Mouse (Mus musculus) stomach, postnatal 0 days (tissue): ENCODE measurements around the gene Pnkp. TPM values are rescaled to one million over a fixed set of nuclear protein-coding genes. Genes with fewer than 3 reads are reported as not detected.
"Not testable (repeated sequence)": the region's sequence is repeated elsewhere in the genome, so short reads cannot be mapped to it uniquely, and the experiment has no call there.

Experiments used
- ATAC-seq: fragments of 200-750 bp; cut with Nextera tagmentation; 2 replicates; pipeline ENCODE4 v1.8.0; 2017; ENCODE audit not compliant: low FRiP score, low TSS enrichment
- DNase-seq: peaks from one replicate; pipeline ENCODE4 v3.0.0-alpha.2; 2016; ENCODE audit warnings: low spot score
- H3K27ac ChIP-seq: fragments of 300-500 bp; sonication (generic); replicated peaks from 2 replicates; pipeline ENCODE4 v1.5.1; 2014; ENCODE audit warnings: mild to moderate bottlenecking, control low read depth
- H3K27me3 ChIP-seq: fragments of 300-500 bp; sonication (generic); 2 replicates; pipeline ENCODE4 v1.6.1; 2014; ENCODE audit warnings: low read length; ENCODE audit not compliant: control insufficient read depth, insufficient read depth
- H3K36me3 ChIP-seq: fragments of 300-500 bp; sonication (generic); 2 replicates; pipeline ENCODE4 v1.6.1; 2014; ENCODE audit warnings: low read length, mixed read lengths; ENCODE audit not compliant: control insufficient read depth, insufficient read depth
- H3K4me1 ChIP-seq: fragments of 300-500 bp; sonication (generic); replicated peaks from 2 replicates; pipeline ENCODE4 v1.6.1; 2014; ENCODE audit warnings: antibody characterized with exemption; ENCODE audit not compliant: control insufficient read depth, insufficient read depth
- H3K4me2 ChIP-seq: fragments of 300-500 bp; sonication (generic); replicated peaks from 2 replicates; pipeline ENCODE4 v1.6.1; 2014; ENCODE audit warnings: low read depth, mild to moderate bottlenecking, control low read depth, moderate library complexity
- H3K4me3 ChIP-seq: fragments of 300-500 bp; sonication (generic); 2 replicates; pipeline ENCODE4 v1.5.1; 2014; ENCODE audit warnings: low read depth, low read length, control low read depth
- H3K9ac ChIP-seq: fragments of 300-500 bp; sonication (generic); 2 replicates; pipeline ENCODE4 v1.6.1; 2014; ENCODE audit warnings: mild to moderate bottlenecking, low read length, control low read depth, mixed read lengths
- H3K9me3 ChIP-seq: fragments of 300-500 bp; sonication (generic); 2 replicates; pipeline ENCODE4 v1.6.1; 2016; ENCODE audit warnings: low read length; ENCODE audit not compliant: control insufficient read depth
- CTCF ChIP-seq: IDR thresholded peaks from 2 replicates; pipeline ENCODE4 v1.5.1; 2016; ENCODE audit warnings: antibody characterized with exemption, low read depth, mild to moderate bottlenecking, moderate library complexity
- EP300 ChIP-seq: optimal IDR thresholded peaks from 2 replicates; pipeline ENCODE3; 2016; ENCODE audit warnings: antibody characterized with exemption
- WGBS: fragments of 180-500 bp; shearing (Covaris S2); extraction: QIAGEN DNeasy Blood & Tissue Kit; methylation state at CpG from one replicate; pipeline ENCODE4 v1.1.7; 2014; 5-methylcytosine and 5-hydroxymethylcytosine counted together
- polyA plus RNA-seq: library from polyadenylated mRNA; unstranded; fragments of >200 nt; fragmentation: Nextera tagmentation; extraction: Ambion mirVana; gene quantifications from 2 replicates; pipeline ENCODE4 v1.2.1, GENCODE M21; 2015

The Pnkp gene
- polyA plus RNA-seq, 1 experiment from 2014 or later, result 23.5 TPM

DNA sequence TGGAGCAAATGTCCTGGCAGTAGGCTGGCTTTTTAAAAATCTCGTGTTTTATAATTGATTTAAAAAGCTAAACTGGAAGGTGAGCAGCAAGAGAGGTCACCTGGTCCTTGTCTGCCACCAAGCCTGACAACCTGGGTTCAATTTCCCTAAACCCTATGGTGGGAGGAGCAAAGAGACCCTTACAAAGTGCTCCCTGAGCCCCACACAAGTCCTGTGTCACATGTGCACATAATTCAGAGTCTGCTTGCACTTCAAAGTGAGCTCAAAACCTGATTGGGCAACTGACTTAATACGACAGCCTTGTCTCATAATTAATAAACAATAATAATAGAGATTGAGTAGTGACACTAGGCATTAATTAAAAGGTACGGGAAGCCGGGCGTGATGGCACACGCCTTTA lies 13.7 kb downstream of the Pnkp start:
- Histone ChIP-seq H3K4me1 (peaks cover 18% of the 10 kb centered on the region), H3K27me3 (no peaks in the 10 kb centered on the region), H3K36me3 (no peaks in the 10 kb centered on the region), H3K9ac (peak overlapping the region; percentile 99; the same call in 1 of the 2 replicates), H3K27ac (peak overlapping the region; percentile 100), H3K4me3 (peak overlapping the region; percentile 98; the same call in 1 of the 2 replicates), H3K4me2 (peak overlapping the region; percentile 75), H3K9me3 (no peaks in the 10 kb centered on the region)
- 70% methylated on average over 6 of the region's 6 CpGs for WGBS
- DNase-seq (no peak), ATAC-seq (no peak)
- TF ChIP-seq CTCF (no peak), EP300 (no peak)

DNA sequence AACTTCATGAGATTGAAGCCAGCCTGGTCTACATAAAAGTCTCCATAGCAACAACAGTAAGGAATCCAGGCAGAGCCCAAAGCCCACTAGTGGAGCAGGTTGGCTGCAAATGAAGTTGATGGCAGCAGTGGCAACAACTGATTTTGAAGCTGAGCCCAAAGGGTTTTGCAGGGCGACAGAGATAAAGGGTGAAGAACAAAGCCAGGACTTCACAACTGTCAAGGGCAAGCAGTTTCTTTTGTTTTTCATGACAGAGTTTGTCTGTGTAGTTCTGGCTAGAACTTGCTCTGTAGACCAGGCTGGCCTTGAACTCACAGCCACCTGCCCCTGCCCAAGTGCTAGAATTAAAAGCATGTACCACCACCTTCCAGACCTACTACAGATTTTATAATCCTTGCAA lies 14.2 kb downstream of the Pnkp start:
- DNase-seq (no peak), ATAC-seq (no peak)
- Histone ChIP-seq H3K9me3 (no peaks in the 10 kb centered on the region), H3K27me3 (no peaks in the 10 kb centered on the region), H3K4me3 (no peak overlapping the region), H3K4me1 (peaks cover 13% of the 10 kb centered on the region), H3K27ac (no peak overlapping the region), H3K4me2 (no peak overlapping the region), H3K36me3 (no peaks in the 10 kb centered on the region), H3K9ac (no peak overlapping the region)
- TF ChIP-seq EP300 (no peak), CTCF (no peak)
- 86% methylated on average over 1 of the region's 1 CpGs for WGBS

DNA sequence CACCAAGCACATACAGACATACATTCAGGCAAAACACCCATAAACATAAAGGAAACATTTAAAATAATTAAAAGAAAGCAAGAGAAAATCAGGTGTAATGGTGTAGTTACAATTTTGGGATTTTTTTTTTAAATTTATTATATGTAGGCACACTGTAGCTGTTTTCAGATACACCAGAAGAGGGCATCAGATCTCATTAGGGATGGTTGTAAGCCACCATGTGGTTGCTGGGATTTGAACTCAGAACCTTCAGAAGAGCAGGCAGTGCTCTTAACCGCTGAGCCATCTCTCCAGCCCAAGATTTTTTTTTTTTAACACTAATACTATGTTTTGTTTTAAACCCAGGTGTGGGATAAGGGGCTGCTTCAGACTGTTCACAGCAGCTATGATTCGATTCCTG lies 14.8 kb downstream of the Pnkp start:
- 85% methylated on average over 2 of the region's 2 CpGs for WGBS
- H3K9ac ChIP-seq, H3K27me3 ChIP-seq, H3K4me3 ChIP-seq, ATAC-seq, H3K27ac ChIP-seq, H3K9me3 ChIP-seq, H3K4me2 ChIP-seq, DNase-seq, H3K36me3 ChIP-seq: not testable (repeated sequence)
- peaks cover 11% of the 10 kb centered on the region for H3K4me1 ChIP-seq
- TF ChIP-seq CTCF, result peak; percentile 45

DNA sequence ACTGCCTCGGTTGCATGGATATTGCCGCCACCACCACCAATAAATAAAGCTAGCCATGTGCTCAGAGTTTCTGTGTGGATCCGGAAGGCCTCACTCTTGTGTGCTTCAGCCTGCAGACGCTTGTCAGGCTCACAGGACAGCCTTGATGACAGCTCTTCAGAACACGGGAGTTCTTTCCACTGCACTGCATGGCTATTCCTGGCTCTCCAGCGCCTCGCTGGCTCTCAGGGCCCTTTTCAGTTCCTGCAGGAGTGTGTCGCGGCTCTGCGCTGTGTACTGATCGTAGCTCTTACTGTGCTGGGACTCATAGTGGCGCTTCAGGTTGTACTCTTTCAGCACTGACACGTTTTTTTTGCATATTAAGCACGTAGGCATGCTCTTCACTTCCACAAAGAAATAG lies 20.9 kb downstream of the Pnkp start:
- no peaks in the 10 kb centered on the region for H3K4me1 ChIP-seq
- WGBS, result 87% methylated on average over 14 of the region's 14 CpGs
- H3K9ac ChIP-seq, result no peak overlapping the region
- no peak overlapping the region for H3K4me2 ChIP-seq
- DNase-seq (no peak), ATAC-seq (no peak)
- H3K27me3 ChIP-seq, result no peaks in the 10 kb centered on the region
- no peak overlapping the region for H3K27ac ChIP-seq
- H3K9me3 ChIP-seq, result no peaks in the 10 kb centered on the region
- no peak for TF ChIP-seq CTCF
- no peak for TF ChIP-seq EP300
- H3K36me3 ChIP-seq, result peaks cover 33% of the 10 kb centered on the region
- H3K4me3 ChIP-seq, result no peak overlapping the region

DNA sequence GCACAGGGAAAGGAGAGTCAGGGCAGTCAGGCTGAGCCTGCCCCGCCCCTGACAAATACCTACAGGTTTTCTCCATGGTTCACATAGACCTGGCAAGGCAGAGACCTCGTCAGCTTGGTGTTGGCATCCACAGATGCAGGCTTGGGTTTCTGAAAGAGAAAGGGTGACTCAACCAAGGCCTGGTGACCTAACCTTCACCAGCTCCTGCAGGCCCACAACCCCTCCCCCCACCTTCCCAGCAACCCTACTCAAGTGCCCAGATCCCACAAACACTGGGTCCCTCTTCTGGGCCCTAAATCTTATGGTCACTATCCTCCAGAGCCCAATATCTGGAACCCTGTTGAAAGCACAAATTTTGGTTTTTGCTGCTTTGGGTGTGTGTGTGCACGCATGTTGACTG lies 26.1 kb downstream of the Pnkp start:
- Histone ChIP-seq H3K4me1 (no peaks in the 10 kb centered on the region), H3K9me3 (no peaks in the 10 kb centered on the region), H3K36me3 (peaks cover 33% of the 10 kb centered on the region), H3K27ac (no peak overlapping the region), H3K4me3 (no peak overlapping the region), H3K27me3 (no peaks in the 10 kb centered on the region), H3K4me2 (no peak overlapping the region), H3K9ac (no peak overlapping the region)
- DNase-seq (no peak), ATAC-seq (no peak)
- WGBS, result 88% methylated on average over 3 of the region's 3 CpGs
- no peak for TF ChIP-seq CTCF
- TF ChIP-seq EP300, result no peak

DNA sequence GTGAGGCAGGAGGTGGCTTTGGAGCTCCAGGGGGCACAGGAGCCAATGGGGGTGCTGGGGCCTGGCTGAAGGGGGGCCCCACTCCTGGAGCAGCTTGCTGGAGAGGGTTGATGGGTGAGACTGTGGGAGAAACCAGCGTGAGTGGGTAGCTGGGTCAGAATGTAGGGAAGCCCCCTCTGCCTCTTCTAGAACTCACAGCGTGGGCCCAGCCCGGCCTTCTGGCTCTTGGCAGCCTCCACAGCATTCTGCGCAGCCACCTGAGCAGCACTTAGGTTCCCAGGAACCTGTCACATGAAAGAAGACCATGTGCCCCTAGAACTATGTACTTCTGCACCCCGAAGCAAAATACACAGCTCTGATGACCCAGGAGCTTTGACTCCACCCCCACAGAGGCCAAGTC lies 27.7 kb downstream of the Pnkp start:
- H3K4me2 ChIP-seq, result no peak overlapping the region
- DNase-seq (no peak), ATAC-seq (no peak)
- 96% methylated on average over 5 of the region's 5 CpGs for WGBS
- H3K9me3 ChIP-seq, result no peaks in the 10 kb centered on the region
- no peak overlapping the region for H3K4me3 ChIP-seq
- no peak overlapping the region for H3K27ac ChIP-seq
- TF ChIP-seq EP300, result no peak
- no peak for TF ChIP-seq CTCF
- H3K4me1 ChIP-seq, result peaks cover 2% of the 10 kb centered on the region; the same call in 1 of the 2 replicates
- no peaks in the 10 kb centered on the region for H3K27me3 ChIP-seq
- peaks cover 22% of the 10 kb centered on the region for H3K36me3 ChIP-seq
- no peak overlapping the region for H3K9ac ChIP-seq
